Mouse (Mus musculus) G1E (cell line): ENCODE results near the gene Gm15217.

Experiments
- CTCF ChIP-seq: IDR thresholded peaks from 2 replicates; pipeline ENCODE4 v1.5.1; 2012; ENCODE audit warnings: low read depth, low read length, inconsistent platforms, mixed read lengths
- GATA1 ChIP-seq: IDR thresholded peaks from 2 replicates; pipeline ENCODE4 v1.6.1; 2012; ENCODE audit warnings: borderline replicate concordance, low read length, inconsistent platforms, mixed read lengths
- POLR2AphosphoS5 ChIP-seq: IDR thresholded peaks from 2 replicates; pipeline ENCODE4 v1.6.1; 2012; ENCODE audit warnings: low read depth, low read length, inconsistent platforms; ENCODE audit not compliant: insufficient replicate concordance
- TAL1 ChIP-seq: conservative IDR thresholded peaks from 2 replicates; pipeline ENCODE4 v1.6.1; 2012; ENCODE audit warnings: low read depth, low read length, inconsistent platforms, mixed read lengths

- no peak for TF ChIP-seq CTCF
- no peak for TF ChIP-seq GATA1
- TF ChIP-seq TAL1 = no peak
- TF ChIP-seq POLR2AphosphoS5 = no peak
These were observed 2.2 kb downstream of the Gm15217 start for GRCm38 (mm10) chr14:46381457-46381856.
